Comparison of ENCODE assay signal across 10 mouse cellular contexts in genomic region chr12:55452839-55453238, GRCm38 (mm10). TPM values are rescaled to one million over a fixed set of nuclear protein-coding genes. Genes with fewer than 3 reads are reported as not detected.
DNase-seq lines count a peak whose midpoint lies in the region; ATAC-seq and TF ChIP-seq lines count a peak whose summit lies in the region.
"Had no signal": no experiment of that assay in that cellular context is flagged by ENCODE, and none has a peak within 500 bp of the region (broad histone marks: within the 10 kb centered on the region; RNA-seq: fewer than 3 reads in every experiment).

No protein-coding gene starts in this region.

- dilution Hi-C loops in CH12.LX (cut with MboI; ENCODE audit: extremely low pct_ligation_motif_present, extremely low pct_unique_long_range_greater_than_20kb, low sequenced_read_pairs), result no loop called here

- no peak for TF ChIP-seq EP300 in CH12.LX (IDR thresholded peaks at IDR 0.05; ENCODE audit: low read length)

- ATAC-seq in kidney, embryonic 15.5 days (replicated peaks; ENCODE audit: low FRiP score), result no peak
- ATAC-seq: midbrain, embryonic 16.5 days had no signal

- no peak for TF ChIP-seq RAD21 in CH12.LX (IDR thresholded peaks at IDR 0.05; ENCODE audit: low read depth, low read length)

- no peak overlapping the region for H3K4me3 ChIP-seq in kidney, embryonic 15.5 days (replicated peaks)
- H3K4me3 ChIP-seq in CH12.LX (replicated peaks in 1 of 3; ENCODE audit: low read depth in 2 of 3, low read length in 2 of 3, poor library complexity in 1 of 3), result no peak overlapping the region
- no peak overlapping the region for H3K4me3 ChIP-seq in limb, embryonic 10.5 days
- H3K4me3 ChIP-seq: liver, embryonic 13.5 days had no signal

- no peaks in the 10 kb centered on the region for H3K27me3 ChIP-seq in kidney, embryonic 15.5 days
- H3K27me3 ChIP-seq in CH12.LX (replicated peaks), result no peaks in the 10 kb centered on the region
- no peaks in the 10 kb centered on the region for H3K27me3 ChIP-seq in limb, embryonic 10.5 days (ENCODE audit: low read depth, poor library complexity, severe bottlenecking)

- peak overlapping the region; percentile 83 for H3K27ac ChIP-seq in kidney, embryonic 15.5 days
- H3K27ac ChIP-seq in CH12.LX (ENCODE audit: insufficient read depth, low read depth), result peak overlapping the region; percentile 75; the same call in 1 of the 2 replicates
- H3K27ac ChIP-seq in limb, embryonic 10.5 days, result peak overlapping the region; percentile 14; the same call in 1 of the 2 replicates
- H3K27ac ChIP-seq: liver, embryonic 13.5 days had no signal

- peaks cover 26% of the 10 kb centered on the region for H3K4me1 ChIP-seq in kidney, embryonic 15.5 days
- peaks cover 33 to 77% of the 10 kb centered on the region in 2 experiments for H3K4me1 ChIP-seq in CH12.LX (ENCODE audit: control insufficient read depth in 1 of 2, insufficient read depth in 2 of 2)
- H3K4me1 ChIP-seq in limb, embryonic 10.5 days, result peaks cover 24% of the 10 kb centered on the region

- no peaks in the 10 kb centered on the region; the same call in 1 of the 2 replicates for H3K79me2 ChIP-seq in CH12.LX (replicated peaks; ENCODE audit: control insufficient read depth, extremely low read depth, insufficient read depth, poor library complexity, severe bottlenecking)

- DNase-seq in embryo, embryonic 11 days, result peak; percentile 54
- no peak for DNase-seq in embryo, embryonic 9.5 days (ENCODE audit: extremely low spot score)
- DNase-seq in kidney, postnatal 36 days, result no peak
- no peak for DNase-seq in CH12.LX (ENCODE audit: extremely low read depth)
- DNase-seq in limb, embryonic 10.5 days (ENCODE audit: low spot score), result no peak
- DNase-seq in spleen, adult 12 weeks (ENCODE audit: low spot score), result no peak
- DNase-seq in cerebellum, adult 8-10 months, result no peak
- DNase-seq: liver, embryonic 13.5 days had no signal

- H3K4me2 ChIP-seq in kidney, embryonic 15.5 days, result no peak overlapping the region
- peak overlapping the region; percentile 11 for H3K4me2 ChIP-seq in CH12.LX (ENCODE audit: insufficient read depth, low read depth, poor library complexity, severe bottlenecking)
- H3K4me2 ChIP-seq: liver, embryonic 13.5 days had no signal

- in situ Hi-C loops in CH12.LX (cut with MboI; ENCODE audit: low pct_ligation_motif_present, low pct_unique_long_range_greater_than_20kb, low sequenced_read_pairs), result no loop called here

- no peak overlapping the region for H3K9ac ChIP-seq in kidney, embryonic 15.5 days
- peak overlapping the region; percentile 49 for H3K9ac ChIP-seq in CH12.LX (ENCODE audit: insufficient read depth, low read depth)
- H3K9ac ChIP-seq: liver, embryonic 13.5 days had no signal

- no peaks in the 10 kb centered on the region for H3K9me3 ChIP-seq in kidney, embryonic 15.5 days (replicated peaks)
- no peaks in the 10 kb centered on the region for H3K9me3 ChIP-seq in CH12.LX (replicated peaks; ENCODE audit: low read length)
- no peaks in the 10 kb centered on the region for H3K9me3 ChIP-seq in limb, embryonic 10.5 days (replicated peaks)
- H3K9me3 ChIP-seq: liver, embryonic 13.5 days had no signal

- no peaks in the 10 kb centered on the region for H3K36me3 ChIP-seq in kidney, embryonic 15.5 days
- H3K36me3 ChIP-seq in CH12.LX (replicated peaks in 1 of 2; ENCODE audit: control insufficient read depth in 1 of 2, insufficient read depth in 1 of 2, low read length in 1 of 2), result no peaks in the 10 kb centered on the region
- H3K36me3 ChIP-seq in limb, embryonic 10.5 days, result no peaks in the 10 kb centered on the region
- H3K36me3 ChIP-seq: liver, embryonic 13.5 days had no signal

- TF ChIP-seq POLR2A in CH12.LX (IDR thresholded peaks at IDR 0.05; ENCODE audit: low read depth, low read length), result no peak

- no peak for TF ChIP-seq CTCF in CH12.LX (conservative IDR thresholded peaks at IDR 0.05 in 1 of 2, IDR thresholded peaks at IDR 0.05 in 1 of 2; ENCODE audit: low read depth in 2 of 2, low read length in 2 of 2)

- 37% methylated on average over 5 of the region's 5 CpGs for WGBS in kidney, embryonic 15.5 days
- 75% methylated on average over 5 of the region's 5 CpGs for WGBS in limb, embryonic 10.5 days

TF ChIP-seq in CH12.LX, 34 proteins besides CTCF, POLR2A, EP300 and RAD21:
- no peak for TF ChIP-seq JUN (IDR thresholded peaks at IDR 0.05; ENCODE audit: insufficient read depth, low read depth, low read length)
- peak; percentile 56; the same call in 1 of the 2 replicates for TF ChIP-seq MEF2A (IDR thresholded peaks at IDR 0.05; ENCODE audit: borderline replicate concordance, low read depth, low read length)
- TF ChIP-seq MYC (IDR thresholded peaks at IDR 0.05; ENCODE audit: low read depth, low read length), result peak; percentile 53; the same call in 1 of the 2 replicates

RNA-seq across cellular contexts. Expression of gene Nfkbia, which starts 39.6 kb away (rescaled TPM):
- polyA plus RNA-seq in kidney, embryonic 15.5 days (2015; fragmentation: Nextera tagmentation; extraction: Ambion mirVana), result 78.2 and 80.3 TPM in 2 replicates
- total RNA-seq in CH12.LX (2012; rRNA removed) (465 and 702 TPM in 2 replicates), CH12.LX (2014; rRNA removed) (138 and 178 TPM in 2 replicates)
- polyA plus RNA-seq in CH12.LX (2012; ENCODE audit: insufficient read length, low read depth), result 115 and 143 TPM in 2 replicates
- 38.0 and 56.9 TPM in 2 replicates for polyA plus RNA-seq in limb, embryonic 10.5 days (2016; fragmentation: Nextera tagmentation; extraction: Ambion mirVana)

Comparison
In these comparisons a context has a peak if more than half of its experiments do, and no peak if none do; other contexts are left out.
1. H3K27ac ChIP-seq: peak in every context shown above with its lines; median percentile 83 in kidney, embryonic 15.5 days; 75 in CH12.LX; 14 in limb, embryonic 10.5 days.